ENCODE assay signal across 11 mouse cellular contexts in the genomic region with DNA sequence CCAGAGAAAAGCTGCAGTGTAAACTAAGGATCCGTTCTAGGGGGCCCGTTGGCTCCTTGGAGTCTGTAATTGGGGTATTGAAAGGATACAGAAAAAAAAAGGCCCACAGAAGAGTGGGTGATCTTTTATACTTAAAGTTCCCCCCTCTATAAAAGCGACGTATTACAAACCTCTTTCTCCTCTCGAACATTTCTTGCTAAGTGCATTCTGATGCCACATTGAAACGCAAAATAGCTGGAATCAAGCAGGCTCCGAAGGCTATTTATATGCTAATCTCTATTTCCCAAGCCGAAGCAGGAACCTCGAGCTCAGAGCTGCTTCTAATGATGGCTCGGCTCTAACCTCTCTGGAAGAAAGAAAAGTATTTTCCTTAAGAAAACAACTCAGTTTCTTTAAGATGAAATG.
DNase-seq lines count a peak whose midpoint lies in the region; ATAC-seq and TF ChIP-seq lines count a peak whose summit lies in the region.
"Had no signal": no experiment of that assay in that cellular context is flagged by ENCODE, and none has a peak within 500 bp of the region (broad histone marks: within the 10 kb centered on the region; RNA-seq: fewer than 3 reads in every experiment).

No protein-coding gene starts in this region.

- peaks cover 20% of the 10 kb centered on the region for H3K4me1 ChIP-seq in embryonic facial prominence, embryonic 10.5 days
- H3K4me1 ChIP-seq in hindbrain, embryonic 13.5 days (replicated peaks) = peaks cover 51% of the 10 kb centered on the region
- H3K4me1 ChIP-seq in neural tube, embryonic 14.5 days (ENCODE audit: control insufficient read depth, insufficient read depth, low read length) = peaks cover 21% of the 10 kb centered on the region
- no peaks in the 10 kb centered on the region for H3K4me1 ChIP-seq in liver, embryonic 12.5 days
- H3K4me1 ChIP-seq: liver, embryonic 15.5 days had no signal

- H3K27ac ChIP-seq in layer of hippocampus, adult 2 months = peak overlapping the region; percentile 72
- 0 out of 2 replicates have a peak overlapping the region, but pooled peaks have one; percentile 25 for H3K27ac ChIP-seq in embryonic facial prominence, embryonic 10.5 days (replicated peaks)
- peak overlapping the region; percentile 91 for H3K27ac ChIP-seq in hindbrain, embryonic 13.5 days
- H3K27ac ChIP-seq in neural tube, embryonic 14.5 days (ENCODE audit: low read depth, low read length) = peak overlapping the region; percentile 82
- no peak overlapping the region for H3K27ac ChIP-seq in liver, embryonic 12.5 days
- H3K27ac ChIP-seq: liver, embryonic 15.5 days had no signal

- no peaks in the 10 kb centered on the region for H3K9me3 ChIP-seq in embryonic facial prominence, embryonic 10.5 days
- H3K9me3 ChIP-seq in hindbrain, embryonic 13.5 days = no peaks in the 10 kb centered on the region
- no peaks in the 10 kb centered on the region for H3K9me3 ChIP-seq in neural tube, embryonic 14.5 days (ENCODE audit: control insufficient read depth, low read length)
- H3K9me3 ChIP-seq in liver, embryonic 12.5 days (replicated peaks) = no peaks in the 10 kb centered on the region
- H3K9me3 ChIP-seq: liver, embryonic 15.5 days had no signal

- TF ChIP-seq CTCF in layer of hippocampus, adult 2 months (conservative IDR thresholded peaks at IDR 0.05) = no peak

- ATAC-seq in hindbrain, embryonic 13.5 days (ENCODE audit: low FRiP score) = peak; percentile 67
- peak; percentile 38; the same call in 1 of the 2 replicates for ATAC-seq in neural tube, embryonic 14.5 days (ENCODE audit: low read depth)
- ATAC-seq in cerebellum, adult (ENCODE audit: insufficient number of reproducible peaks, low FRiP score, low TSS enrichment) = no peak
- ATAC-seq in liver, embryonic 12.5 days = no peak
- ATAC-seq: activated CD4-positive, CD25-positive, alpha-beta regulatory T cell, adult 4 months had no signal

- H3K9ac ChIP-seq in hindbrain, embryonic 13.5 days = 0 out of 2 replicates have a peak overlapping the region, but pooled peaks have one; percentile 30
- no peak overlapping the region for H3K9ac ChIP-seq in neural tube, embryonic 14.5 days (replicated peaks; ENCODE audit: low read depth, low read length)
- H3K9ac ChIP-seq in liver, embryonic 12.5 days = no peak overlapping the region
- H3K9ac ChIP-seq: liver, embryonic 15.5 days had no signal

- no peaks in the 10 kb centered on the region for H3K36me3 ChIP-seq in embryonic facial prominence, embryonic 10.5 days (replicated peaks)
- no peaks in the 10 kb centered on the region for H3K36me3 ChIP-seq in hindbrain, embryonic 13.5 days
- H3K36me3 ChIP-seq in neural tube, embryonic 14.5 days (ENCODE audit: control insufficient read depth, insufficient read depth, low read length) = no peaks in the 10 kb centered on the region
- no peaks in the 10 kb centered on the region for H3K36me3 ChIP-seq in liver, embryonic 12.5 days
- H3K36me3 ChIP-seq: liver, embryonic 15.5 days had no signal

- peak in 1 of 2 experiments; percentile 29 for DNase-seq in layer of hippocampus, adult 2 months (ENCODE audit: low spot score in 2 of 2)
- no peak for DNase-seq in layer of hippocampus, adult 9-10 months (ENCODE audit: low spot score)
- no peak for DNase-seq in embryonic facial prominence, embryonic 10.5 days (ENCODE audit: low spot score)
- no peak for DNase-seq in urinary bladder, postnatal 14 days (ENCODE audit: low spot score)
- DNase-seq: cerebellum, adult 11-12 months had no signal

- peak overlapping the region; percentile 34 for H3K4me2 ChIP-seq in hindbrain, embryonic 13.5 days
- H3K4me2 ChIP-seq in neural tube, embryonic 14.5 days (ENCODE audit: low read depth, low read length) = peak overlapping the region; percentile 28; the same call in 1 of the 2 replicates
- no peak overlapping the region for H3K4me2 ChIP-seq in liver, embryonic 12.5 days
- H3K4me2 ChIP-seq: liver, embryonic 15.5 days had no signal

- H3K4me3 ChIP-seq in layer of hippocampus, adult 2 months = peak overlapping the region; percentile 11; the same call in 1 of the 2 replicates
- peak overlapping the region; percentile 16; the same call in 1 of the 2 replicates for H3K4me3 ChIP-seq in embryonic facial prominence, embryonic 10.5 days
- no peak overlapping the region for H3K4me3 ChIP-seq in hindbrain, embryonic 13.5 days
- H3K4me3 ChIP-seq in neural tube, embryonic 14.5 days (ENCODE audit: low read depth, low read length) = no peak overlapping the region
- no peak overlapping the region for H3K4me3 ChIP-seq in liver, embryonic 12.5 days
- H3K4me3 ChIP-seq: liver, embryonic 15.5 days had no signal

- H3K27me3 ChIP-seq in embryonic facial prominence, embryonic 10.5 days (replicated peaks; ENCODE audit: low read depth, poor library complexity, severe bottlenecking) = peaks cover 50% of the 10 kb centered on the region
- no peaks in the 10 kb centered on the region for H3K27me3 ChIP-seq in hindbrain, embryonic 13.5 days
- H3K27me3 ChIP-seq in neural tube, embryonic 14.5 days (ENCODE audit: control insufficient read depth, insufficient read depth, low read length) = no peaks in the 10 kb centered on the region
- H3K27me3 ChIP-seq in liver, embryonic 12.5 days (replicated peaks) = peaks cover 29% of the 10 kb centered on the region

- 5% methylated on average over 10 of the region's 10 CpGs for WGBS in embryonic facial prominence, embryonic 10.5 days
- 4% methylated on average over 10 of the region's 10 CpGs for WGBS in hindbrain, embryonic 13.5 days
- WGBS in neural tube, embryonic 14.5 days = 3% methylated on average over 10 of the region's 10 CpGs
- WGBS in liver, embryonic 12.5 days (ENCODE audit: insufficient replicate concordance) = 29% methylated on average over 10 of the region's 10 CpGs

Comparison
In these comparisons a context has a peak if more than half of its experiments do, and no peak if none do; other contexts are left out.
1. H3K4me3 ChIP-seq: peak in layer of hippocampus, adult 2 months (single experiment) and embryonic facial prominence, embryonic 10.5 days (single experiment); none in hindbrain, embryonic 13.5 days (single experiment), neural tube, embryonic 14.5 days (single experiment) and liver, embryonic 12.5 days (single experiment).
2. ATAC-seq: peak in hindbrain, embryonic 13.5 days (single experiment) and neural tube, embryonic 14.5 days (single experiment); none in cerebellum, adult (single experiment) and liver, embryonic 12.5 days (single experiment).